8 mouse cellular contexts compared by ENCODE assay signal in genomic region chr7:79880998-79881397, GRCm38 (mm10). TPM values are rescaled to one million over a fixed set of nuclear protein-coding genes. Genes with fewer than 3 reads are reported as not detected.
A peak's percentile ranks its signal among the peaks of the same experiment; 100 is the strongest.
DNase-seq lines count a peak whose midpoint lies in the region; ATAC-seq and TF ChIP-seq lines count a peak whose summit lies in the region.
"Had no signal": no experiment of that assay in that cellular context is flagged by ENCODE, and none has a peak within 500 bp of the region (broad histone marks: within the 10 kb centered on the region; RNA-seq: fewer than 3 reads in every experiment).

No protein-coding gene starts in this region.

- H3K79me2 ChIP-seq in heart, adult 2 months (replicated peaks; ENCODE audit: control insufficient read depth, insufficient read depth, low read length), result no peaks in the 10 kb centered on the region

- H3K9me3 ChIP-seq in lung, embryonic 14.5 days (ENCODE audit: low read depth, low read length), result no peaks in the 10 kb centered on the region
- no peaks in the 10 kb centered on the region for H3K9me3 ChIP-seq in stomach, embryonic 16.5 days (replicated peaks; ENCODE audit: control insufficient read depth, low read length)

- peaks cover 26% of the 10 kb centered on the region; the same call in 1 of the 2 replicates for H3K36me3 ChIP-seq in lung, embryonic 14.5 days (ENCODE audit: insufficient read depth)
- H3K36me3 ChIP-seq in heart, adult 2 months (ENCODE audit: control insufficient read depth, insufficient read depth, low read length), result no peaks in the 10 kb centered on the region
- H3K36me3 ChIP-seq in stomach, embryonic 16.5 days (ENCODE audit: control insufficient read depth, insufficient read depth, low read length), result no peaks in the 10 kb centered on the region; the same call in 1 of the 2 replicates

- no peak overlapping the region for H3K4me3 ChIP-seq in lung, embryonic 14.5 days (ENCODE audit: low read depth, low read length)
- no peak overlapping the region for H3K4me3 ChIP-seq in heart, adult 2 months
- H3K4me3 ChIP-seq in stomach, embryonic 16.5 days (replicated peaks; ENCODE audit: low read length), result no peak overlapping the region

- no peak for TF ChIP-seq POLR2A in heart, adult 2 months (IDR thresholded peaks at IDR 0.05; ENCODE audit: insufficient read depth, low read depth, low read length)

- no peak for TF ChIP-seq CTCF in lung, embryonic 14.5 days (IDR thresholded peaks at IDR 0.05; ENCODE audit: low read depth)
- no peak for TF ChIP-seq CTCF in heart, adult 2 months (IDR thresholded peaks at IDR 0.05)

- H3K9ac ChIP-seq in lung, embryonic 14.5 days, result no peak overlapping the region
- H3K9ac ChIP-seq in heart, adult 2 months (ENCODE audit: low read depth, low read length), result no peak overlapping the region
- H3K9ac ChIP-seq in stomach, embryonic 16.5 days (ENCODE audit: low read length), result 0 out of 2 replicates have a peak overlapping the region, but pooled peaks have one; percentile 2

- 25% methylated on average over 3 of the region's 3 CpGs for WGBS in lung, embryonic 14.5 days
- 76% methylated on average over 3 of the region's 3 CpGs for WGBS in heart, adult 2 months
- WGBS in stomach, embryonic 16.5 days, result 38% methylated on average over 3 of the region's 3 CpGs

- H3K27me3 ChIP-seq in lung, embryonic 14.5 days (ENCODE audit: insufficient read depth, low read length), result no peaks in the 10 kb centered on the region
- H3K27me3 ChIP-seq in heart, adult 2 months (ENCODE audit: control insufficient read depth, insufficient read depth, low read length), result no peaks in the 10 kb centered on the region
- no peaks in the 10 kb centered on the region for H3K27me3 ChIP-seq in stomach, embryonic 16.5 days (ENCODE audit: control insufficient read depth, insufficient read depth, low read length)

- no peak overlapping the region for H3K4me2 ChIP-seq in lung, embryonic 14.5 days
- no peak overlapping the region for H3K4me2 ChIP-seq in stomach, embryonic 16.5 days (ENCODE audit: low read depth, low read length)

- intact Hi-C loops in heart, adult 2 months (cut with DNase I), result no loop called here

- no peak for ATAC-seq in lung, embryonic 14.5 days (ENCODE audit: insufficient read depth)
- 0 out of 2 replicates have a peak, but pooled peaks have one; percentile 25 for ATAC-seq in stomach, embryonic 16.5 days (ENCODE audit: insufficient read depth, low FRiP score)

- no peak for TF ChIP-seq EP300 in heart, adult 2 months (IDR thresholded peaks at IDR 0.05; ENCODE audit: insufficient read depth, low read depth, low read length)

- no peaks in the 10 kb centered on the region for H3K4me1 ChIP-seq in lung, embryonic 14.5 days (ENCODE audit: insufficient read depth)
- no peaks in the 10 kb centered on the region; the same call in 1 of the 2 replicates for H3K4me1 ChIP-seq in heart, adult 2 months (ENCODE audit: control insufficient read depth, insufficient read depth, low read length)
- H3K4me1 ChIP-seq in stomach, embryonic 16.5 days (ENCODE audit: control insufficient read depth, insufficient read depth, low read length), result peaks cover 3% of the 10 kb centered on the region; the same call in 1 of the 2 replicates

- no peak overlapping the region for H3K27ac ChIP-seq in lung, embryonic 14.5 days (ENCODE audit: low read depth)
- no peak overlapping the region for H3K27ac ChIP-seq in heart, adult 2 months
- 0 out of 2 replicates have a peak overlapping the region, but pooled peaks have one; percentile 29 for H3K27ac ChIP-seq in stomach, embryonic 16.5 days (ENCODE audit: low read length)

- DNase-seq in lung, embryonic 14.5 days, result peak; percentile 18
- DNase-seq in lung, postnatal 4 days, result no peak
- peak; percentile 15 for DNase-seq in adrenal gland, adult 8-10 months
- DNase-seq in heart, adult 2 months, result peak; percentile 36 to 41
- DNase-seq in left cerebral cortex, adult 18-20 months (ENCODE audit: low spot score in 2 of 2), result no peak
- DNase-seq in retina, embryonic 14.5 days (ENCODE audit: low spot score), result no peak
- DNase-seq: spleen, adult 18-20 months had no signal

RNA-seq across cellular contexts. Expression of gene Anpep, which starts 20.1 kb away (rescaled TPM):
- polyA plus RNA-seq in lung, embryonic 14.5 days (2014; fragmentation: Nextera tagmentation; extraction: Ambion mirVana), result 3.8 TPM in 2 replicates
- total RNA-seq in adrenal gland, adult 8-10 months (2022), result 10 to 100 TPM; 10.5 to 21.9 (median 15.4) TPM
- 10 to 100 TPM in 1 of 2 experiments, 1 to 10 TPM in 1; 8.4 to 12.9 TPM for total RNA-seq in heart, adult 2 months (2021)
- polyA plus RNA-seq in heart, adult 2 months (2012; rRNA removed), result 18.5 and 30.6 TPM in 2 replicates
- polyA plus RNA-seq in stomach, embryonic 16.5 days (2015; fragmentation: Nextera tagmentation; extraction: Ambion mirVana), result 54.7 and 59.3 TPM in 2 replicates
- 1 to 10 TPM; 5.3 to 5.5 TPM for total RNA-seq in left cerebral cortex, adult 18-20 months (2021)

RNA-seq across cellular contexts. Expression of gene Ap3s2, which starts 39.5 kb away (rescaled TPM):
- 30.6 and 32.4 TPM in 2 replicates for polyA plus RNA-seq in lung, embryonic 14.5 days (2014; fragmentation: Nextera tagmentation; extraction: Ambion mirVana)
- 10 to 100 TPM; 27.3 to 32.1 (median 30.7) TPM for total RNA-seq in adrenal gland, adult 8-10 months (2022)
- 10 to 100 TPM; 19.4 to 21.9 TPM for total RNA-seq in heart, adult 2 months (2021)
- 13.1 and 19.4 TPM in 2 replicates for polyA plus RNA-seq in heart, adult 2 months (2012; rRNA removed)
- 23.9 and 26.4 TPM in 2 replicates for polyA plus RNA-seq in stomach, embryonic 16.5 days (2015; fragmentation: Nextera tagmentation; extraction: Ambion mirVana)
- 10 to 100 TPM; 36.3 to 47.4 TPM for total RNA-seq in left cerebral cortex, adult 18-20 months (2021)

RNA-seq across cellular contexts. Expression of gene Arpin, which starts 54.2 kb away (rescaled TPM):
- 25.3 and 26.8 TPM in 2 replicates for polyA plus RNA-seq in lung, embryonic 14.5 days (2014; fragmentation: Nextera tagmentation; extraction: Ambion mirVana)
- total RNA-seq in adrenal gland, adult 8-10 months (2022), result 10 to 100 TPM; 16.9 to 27.6 (median 22.9) TPM
- total RNA-seq in heart, adult 2 months (2021), result 10 to 100 TPM in 1 of 2 experiments, 1 to 10 TPM in 1; 9.9 to 10.6 TPM
- polyA plus RNA-seq in heart, adult 2 months (2012; rRNA removed), result 8.9 and 13.9 TPM in 2 replicates
- polyA plus RNA-seq in stomach, embryonic 16.5 days (2015; fragmentation: Nextera tagmentation; extraction: Ambion mirVana), result 38.1 and 41.3 TPM in 2 replicates
- total RNA-seq in left cerebral cortex, adult 18-20 months (2021), result 10 to 100 TPM; 13.5 TPM

Comparison
In these comparisons a context has a peak if more than half of its experiments do, and no peak if none do; other contexts are left out.
1. DNase-seq: peak in lung, embryonic 14.5 days (single experiment), adrenal gland, adult 8-10 months (single experiment) and heart, adult 2 months (2 of 2); none in lung, postnatal 4 days (0 of 2), left cerebral cortex, adult 18-20 months (0 of 2) and retina, embryonic 14.5 days (single experiment).